Mouse (Mus musculus) urinary bladder, adult 18-20 months (tissue): Measurements from ENCODE around the gene Abca17.

Experiments
- DNase-seq, 2 experiments: peaks; one replicate each; pipeline ENCODE4 v3.0.0; 2022; ENCODE audit warnings: low spot score in 2 of 2, mixed read lengths in 2 of 2

Gene Abca17

DNA sequence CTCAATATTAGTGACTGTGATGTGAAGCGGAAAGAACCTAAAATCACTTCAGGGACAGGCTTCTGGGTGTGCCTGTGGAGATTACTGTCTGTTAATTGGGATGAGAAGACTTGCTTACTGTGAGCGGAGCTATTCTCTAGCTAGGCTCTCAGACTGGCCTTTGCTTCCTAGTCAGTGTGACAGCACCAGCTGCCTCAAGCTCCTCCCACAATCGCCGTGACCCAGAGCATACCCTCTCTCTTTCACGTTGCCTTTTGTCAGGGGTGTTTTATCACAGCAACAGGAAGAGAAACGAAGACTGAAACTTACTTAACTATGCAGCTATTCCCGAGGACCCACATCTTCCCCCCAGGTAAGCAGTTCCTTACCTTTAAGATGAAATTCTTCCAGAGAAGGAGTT, 4.0 kb downstream of the Abca17 start:
- no peak for DNase-seq

GRCm38 (mm10) chr17:24344672-24345071, 6.2 kb downstream of the Abca17 start:
- DNase-seq: no peak

DNA sequence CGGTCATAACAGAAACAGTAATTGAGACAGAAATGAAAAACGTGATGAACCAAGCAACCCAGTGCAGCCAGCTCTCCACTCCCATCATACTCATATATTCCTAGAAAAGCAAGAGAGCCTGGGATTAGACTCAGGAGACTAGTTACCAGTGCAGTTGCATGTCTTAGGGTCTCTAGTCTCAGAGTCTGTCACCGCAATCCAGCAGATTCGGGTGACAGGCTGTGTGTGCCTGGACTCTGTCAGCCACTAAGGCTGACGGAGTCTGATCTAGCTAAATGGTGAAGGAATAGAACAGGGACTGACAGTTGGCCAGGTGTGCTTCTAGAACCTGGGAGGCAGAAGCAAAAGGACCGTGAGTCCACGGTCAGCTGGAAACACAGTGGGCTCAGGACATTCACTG, 23.2 kb downstream of the Abca17 start:
- DNase-seq: no peak

GRCm38 (mm10) chr17:24325051-24325450, 25.8 kb downstream of the Abca17 start:
- no peak for DNase-seq

DNA sequence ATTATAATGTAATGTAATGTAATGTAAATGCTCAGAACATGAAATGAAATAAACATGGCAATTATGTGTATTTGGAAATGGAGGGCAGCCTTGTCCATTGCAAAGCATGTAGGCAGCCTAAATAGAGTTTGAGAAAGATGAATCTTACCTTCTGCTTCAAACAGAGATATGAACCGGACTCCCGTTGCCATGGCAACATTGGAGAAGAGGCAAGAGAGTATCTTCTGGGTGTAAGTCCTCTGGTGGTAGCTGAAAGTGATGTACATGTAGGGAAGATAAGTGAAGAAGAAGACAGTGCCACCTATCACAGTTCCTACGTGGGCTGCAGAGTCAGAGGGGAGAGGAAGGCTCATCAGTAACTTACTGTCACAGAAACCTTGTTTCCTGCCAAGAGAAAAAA, 30.0 kb downstream of the Abca17 start:
- DNase-seq: no peak

DNA sequence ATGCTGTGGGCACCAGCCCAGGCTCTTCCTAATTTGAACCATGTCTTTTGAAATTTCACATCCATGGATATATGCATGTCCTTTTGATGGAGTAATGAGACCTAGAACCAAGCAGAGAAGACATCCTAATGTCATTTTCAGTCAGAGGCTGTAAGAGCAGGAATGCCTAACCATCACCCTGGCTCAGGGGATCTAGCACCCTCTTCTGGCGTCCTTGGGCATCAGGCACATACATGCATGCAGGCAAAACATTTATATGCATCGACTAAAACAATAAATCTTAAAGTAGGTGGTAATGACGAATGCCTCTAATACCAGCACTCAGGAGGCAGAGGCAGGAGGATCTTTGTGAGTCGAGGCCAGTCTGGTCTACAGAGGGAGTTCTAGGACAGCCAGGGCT, 43.4 kb downstream of the Abca17 start:
- DNase-seq: no peak

DNA sequence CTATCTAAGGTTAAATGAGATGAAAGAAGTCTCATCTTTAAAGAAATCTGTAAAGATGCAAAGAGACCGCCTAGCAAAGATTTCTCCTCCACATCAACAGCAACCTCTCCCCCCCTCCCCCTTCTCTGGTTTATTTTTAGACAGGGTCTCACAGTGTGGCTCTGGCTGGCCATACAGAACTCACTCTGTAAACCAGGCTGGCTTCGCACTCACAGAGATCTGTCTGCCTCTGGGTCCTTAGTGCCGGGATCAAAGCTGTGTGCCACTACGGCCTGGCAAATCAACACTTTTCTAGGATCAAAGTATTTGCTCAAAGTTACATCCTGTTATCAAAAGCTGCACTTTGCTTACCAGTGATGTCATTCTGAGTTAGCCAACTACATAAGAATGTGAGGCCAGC, 50.2 kb downstream of the Abca17 start:
- DNase-seq: no peak

DNA sequence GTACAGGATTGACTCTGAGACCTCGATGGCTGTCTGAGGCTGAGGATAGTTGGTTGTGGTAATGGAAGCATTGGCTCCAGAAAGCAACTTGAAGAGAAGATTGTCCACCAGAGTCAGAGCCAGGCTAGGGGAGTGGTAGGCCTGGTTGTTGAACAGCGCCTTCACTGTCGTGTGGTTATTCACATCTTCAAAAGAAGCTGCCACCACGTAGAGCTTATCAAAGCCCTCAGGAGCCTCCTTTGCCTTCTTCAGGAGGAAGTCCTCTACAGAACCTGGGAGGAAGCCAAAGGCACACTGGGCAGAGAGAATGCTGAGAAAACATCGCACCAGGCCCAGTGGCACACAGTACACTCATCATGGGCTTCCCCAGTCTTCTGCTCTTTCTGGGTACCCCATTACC, 61.5 kb downstream of the Abca17 start:
- DNase-seq: no peak

- no peak for DNase-seq
Measured at GRCm38 (mm10) chr17:24288477-24288876, 62.4 kb downstream of the Abca17 start.

GRCm38 (mm10) chr17:24285680-24286079, 65.2 kb downstream of the Abca17 start:
- DNase-seq: no peak

GRCm38 (mm10) chr17:24283266-24283818, 67.5 kb downstream of the Abca17 start:
- no peak for DNase-seq

GRCm38 (mm10) chr17:24282637-24283036, 68.2 kb downstream of the Abca17 start:
- no peak for DNase-seq

DNA sequence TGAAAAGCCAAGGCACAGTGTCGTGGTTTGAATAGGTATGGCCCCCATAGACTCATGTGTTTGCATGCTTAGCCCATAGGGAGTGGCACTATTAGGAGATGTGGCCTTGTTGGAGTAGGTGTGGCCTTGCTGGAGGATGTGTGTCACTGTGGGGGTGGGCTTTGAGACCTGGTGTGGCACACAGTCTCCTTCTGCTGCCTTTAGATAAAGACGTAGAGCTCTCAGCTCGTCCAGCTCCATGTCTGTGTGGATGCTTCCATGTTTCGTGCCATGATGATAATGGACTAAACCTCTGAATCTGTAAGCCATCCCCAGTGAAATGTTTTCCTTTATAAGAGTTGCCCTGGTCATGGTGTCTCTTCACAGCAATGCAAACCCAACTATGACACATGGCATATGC, 71.0 kb downstream of the Abca17 start:
- no peak for DNase-seq

- DNase-seq: no peak
Measured at GRCm38 (mm10) chr17:24267133-24267532, 83.7 kb downstream of the Abca17 start.

GRCm38 (mm10) chr17:24264766-24265165, 86.1 kb downstream of the Abca17 start:
- DNase-seq: no peak

GRCm38 (mm10) chr17:24260516-24260915, 90.4 kb downstream of the Abca17 start:
- no peak for DNase-seq

DNA sequence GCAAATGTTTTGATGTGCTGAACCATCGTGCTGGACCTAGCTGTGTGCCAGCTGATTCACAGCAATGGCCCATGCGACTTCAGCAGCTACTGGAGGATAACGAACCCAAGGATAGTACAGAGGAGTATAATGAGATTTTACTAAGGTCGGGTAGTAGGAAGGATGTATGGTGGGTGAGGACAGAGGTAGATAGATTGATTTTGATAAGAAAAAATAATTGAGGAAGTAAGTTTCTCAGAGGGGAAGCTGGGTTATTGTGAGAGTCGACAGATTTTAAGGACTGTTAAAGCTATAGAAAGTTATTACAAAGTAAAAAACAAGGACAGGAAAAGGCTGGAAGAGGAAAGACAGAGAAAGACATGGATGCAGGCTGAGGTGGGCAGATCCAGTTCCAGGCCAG, 91.2 kb downstream of the Abca17 start:
- no peak for DNase-seq

DNA sequence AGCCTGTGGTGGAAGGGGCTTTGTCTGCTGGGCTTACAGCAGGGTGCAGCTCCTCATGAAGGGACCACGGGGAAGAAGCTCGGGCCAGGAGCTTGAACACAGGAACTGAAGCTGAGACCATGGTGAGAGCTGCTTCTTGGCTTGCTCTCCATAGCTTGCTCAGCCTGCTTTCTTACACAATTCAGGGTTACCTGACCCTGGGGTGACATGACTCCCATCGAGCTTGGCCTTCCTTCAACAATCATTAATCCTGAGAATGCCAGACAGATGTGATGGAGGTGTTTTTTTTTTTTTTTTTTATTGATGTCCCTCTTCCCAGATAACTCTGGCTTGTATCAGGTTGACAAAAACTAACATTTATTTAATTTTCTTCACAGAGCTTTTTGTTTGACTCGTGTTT, 91.9 kb downstream of the Abca17 start:
- no peak for DNase-seq

DNA sequence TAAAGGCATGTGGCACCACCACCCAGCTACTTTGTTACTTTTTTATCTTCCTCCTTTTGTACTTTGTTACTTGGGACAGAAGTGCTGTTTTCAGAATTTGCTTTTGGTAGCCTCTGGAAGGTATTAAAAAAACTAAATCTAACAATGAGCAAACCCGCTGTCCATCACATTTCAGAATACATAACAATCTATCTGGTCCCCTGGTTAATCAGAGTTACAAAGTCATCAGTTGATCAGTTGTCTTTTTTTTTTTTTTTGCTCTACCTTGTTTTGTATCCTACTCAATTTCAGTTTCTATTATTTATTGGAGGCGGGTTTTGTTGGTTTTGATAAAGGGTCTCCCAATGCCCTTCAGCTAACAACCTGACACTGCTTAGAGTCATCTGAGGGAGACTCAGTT, 98.5 kb downstream of the Abca17 start:
- DNase-seq: no peak

GRCm38 (mm10) chr17:24251320-24252069, 99.4 kb downstream of the Abca17 start, which contains the start of gene Ccnf:
Gene Ccnf (minus strand): TSS chr17:24251484.
- DNase-seq: peak; percentile 85 to 95

- DNase-seq: no peak
Measured at GRCm38 (mm10) chr17:24250988-24251319, 99.9 kb downstream of the Abca17 start.

DNA sequence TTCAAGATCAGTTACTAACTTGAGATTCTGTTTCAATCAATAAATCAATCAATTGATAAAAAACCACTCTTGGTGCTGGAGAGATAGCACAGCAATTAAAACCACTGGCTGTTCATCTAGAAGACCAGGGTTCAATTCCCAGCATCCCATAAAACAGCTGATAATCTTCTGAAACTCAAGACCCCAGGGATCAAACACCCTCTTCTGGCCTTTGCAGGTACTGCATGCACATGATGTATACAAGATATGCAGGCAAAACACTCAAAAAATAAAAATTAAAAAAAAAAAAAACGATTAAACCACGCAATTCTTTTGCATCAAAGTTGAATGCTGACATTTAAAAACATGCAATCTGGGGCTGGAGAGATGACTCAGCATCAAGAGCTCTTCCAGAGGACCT, 102.2 kb downstream of the Abca17 start:
- DNase-seq: no peak

DNA sequence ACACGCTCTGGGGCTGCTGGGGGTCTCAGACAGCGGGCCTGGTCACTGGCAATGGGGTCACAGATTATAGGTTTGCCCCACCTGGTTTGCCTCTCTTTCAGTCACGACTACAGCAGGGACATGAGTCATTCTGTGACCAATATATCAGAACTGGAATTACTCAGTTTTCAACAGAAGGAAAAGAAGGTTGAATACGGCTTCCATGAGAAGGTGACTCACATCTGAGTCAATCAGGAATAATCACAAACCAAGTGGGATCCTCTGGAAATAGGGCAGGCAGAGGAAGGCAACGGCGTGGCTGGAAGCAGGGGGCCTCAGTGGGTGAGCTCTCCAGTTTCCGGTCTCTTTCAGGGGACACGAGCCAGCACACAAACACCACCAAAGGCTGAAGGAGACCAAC, 106.8 kb downstream of the Abca17 start:
- DNase-seq: no peak
